Mouse (Mus musculus): ENCODE measurements around the gene Fgfr1op. TPM values are rescaled to one million over a fixed set of nuclear protein-coding genes. Genes with fewer than 3 reads are reported as not detected.
"Not testable (repeated sequence)": the region's sequence is repeated elsewhere in the genome, so short reads cannot be mapped to it uniquely, and the experiment has no call there.

Gene Fgfr1op
- polyA plus RNA-seq (2017; shearing (Covaris generic)), result 10 to 100 TPM; 22.8 to 31.0 (median 24.2) TPM

GRCm38 (mm10) chr17:8164701-8165607 is at the start of gene Fgfr1op:
Gene Fgfr1op (plus strand): TSS chr17:8165501.
- peak; percentile 84 for ATAC-seq

- peak; percentile 25 for ATAC-seq
These were observed 48.9 kb upstream of the Fgfr1op start for GRCm38 (mm10) chr17:8116378-8116777.

GRCm38 (mm10) chr17:8116928-8117327 is 48.4 kb upstream of the Fgfr1op start:
- not testable (repeated sequence) for ATAC-seq

GRCm38 (mm10) chr17:8122974-8123373 is 42.3 kb upstream of the Fgfr1op start:
- not testable (repeated sequence) for ATAC-seq

- not testable (repeated sequence) for ATAC-seq
These were observed 40.7 kb upstream of the Fgfr1op start for GRCm38 (mm10) chr17:8124586-8124985.

GRCm38 (mm10) chr17:8128326-8128993 is 36.8 kb upstream of the Fgfr1op start:
- peak; percentile 93 for ATAC-seq

GRCm38 (mm10) chr17:8129578-8129977 is 35.7 kb upstream of the Fgfr1op start:
- not testable (repeated sequence) for ATAC-seq

- not testable (repeated sequence) for ATAC-seq
These were observed 34.5 kb upstream of the Fgfr1op start for GRCm38 (mm10) chr17:8130849-8131248.

- not testable (repeated sequence) for ATAC-seq
These were observed 27.2 kb upstream of the Fgfr1op start for GRCm38 (mm10) chr17:8138116-8138515.

GRCm38 (mm10) chr17:8140210-8140609 is 25.1 kb upstream of the Fgfr1op start:
- ATAC-seq, result not testable (repeated sequence)

- peak; percentile 6 for ATAC-seq
These were observed 21.3 kb upstream of the Fgfr1op start for GRCm38 (mm10) chr17:8143802-8144673.

- ATAC-seq, result not testable (repeated sequence)
These were observed 18.4 kb upstream of the Fgfr1op start for GRCm38 (mm10) chr17:8146931-8147330.

- peak; percentile 96 for ATAC-seq
These were observed 17.6 kb upstream of the Fgfr1op start, which contains the start of the genes Gm49673 and Rnaset2a for GRCm38 (mm10) chr17:8147439-8148316. Gene Gm49673 (minus strand): TSS chr17:8147788. Gene Rnaset2a (minus strand): TSS chr17:8148097.

- not testable (repeated sequence) for ATAC-seq
These were observed 10.3 kb upstream of the Fgfr1op start for GRCm38 (mm10) chr17:8155010-8155409.

- not testable (repeated sequence) for ATAC-seq
These were observed 9.3 kb upstream of the Fgfr1op start for GRCm38 (mm10) chr17:8155982-8156381.

GRCm38 (mm10) chr17:8158627-8159026 is 6.7 kb upstream of the Fgfr1op start:
- not testable (repeated sequence) for ATAC-seq

- peak; percentile 13 for ATAC-seq
These were observed 4.3 kb upstream of the Fgfr1op start for GRCm38 (mm10) chr17:8160969-8161368.

GRCm38 (mm10) chr17:8165608-8165945 is 276 bp downstream of the Fgfr1op start:
- not testable (repeated sequence) for ATAC-seq

GRCm38 (mm10) chr17:8165977-8166376 is 676 bp downstream of the Fgfr1op start:
- not testable (repeated sequence) for ATAC-seq

- ATAC-seq, result not testable (repeated sequence)
These were observed 1.2 kb downstream of the Fgfr1op start for GRCm38 (mm10) chr17:8166454-8166853.

GRCm38 (mm10) chr17:8167436-8167835 is 2.1 kb downstream of the Fgfr1op start:
- not testable (repeated sequence) for ATAC-seq
